Mouse (Mus musculus): ENCODE results near the gene Kif23. TPM values are rescaled to one million over a fixed set of nuclear protein-coding genes. Genes with fewer than 3 reads are reported as not detected.

Gene Kif23
- total and polyA plus RNA-seq, 2 experiments from 2014 or later: 4.4 to 5.8 TPM

- ATAC-seq (ENCODE audit: low FRiP score): no peak
- Histone ChIP-seq H3K9me3 (ENCODE audit: low read length) (no peaks in the 10 kb centered on the region), H3K36me3 (ENCODE audit: insufficient read depth, low read length) (no peaks in the 10 kb centered on the region), H3K27ac (ENCODE audit: low read depth, low read length) (no peak overlapping the region), H3K4me3 (ENCODE audit: low read depth, low read length) (no peak overlapping the region), H3K27me3 (ENCODE audit: insufficient read depth, low read length) (no peaks in the 10 kb centered on the region), H3K9ac (replicated peaks; ENCODE audit: low read length, poor library complexity, severe bottlenecking) (no peak overlapping the region), H3K4me2 (ENCODE audit: low read depth, low read length, poor library complexity, severe bottlenecking) (no peak overlapping the region), H3K4me1 (ENCODE audit: insufficient read depth, low read length) (no peaks in the 10 kb centered on the region)
- 51% methylated on average over 13 of the region's 13 CpGs for WGBS
- peak; percentile 56 for DNase-seq (ENCODE audit: low spot score)
- TF ChIP-seq CTCF (IDR thresholded peaks at IDR 0.05): no peak
These were observed 61.6 kb downstream of the Kif23 start for GRCm38 (mm10) chr9:61884936-61885335.

- no peak overlapping the region for H3K9ac ChIP-seq (replicated peaks; ENCODE audit: low read length, poor library complexity, severe bottlenecking)
- H3K27ac ChIP-seq (ENCODE audit: low read depth, low read length): no peak overlapping the region
- no peak overlapping the region for H3K4me2 ChIP-seq (ENCODE audit: low read depth, low read length, poor library complexity, severe bottlenecking)
- no peak for DNase-seq (ENCODE audit: low spot score)
- H3K9me3 ChIP-seq (ENCODE audit: low read length): no peaks in the 10 kb centered on the region
- 54% methylated on average over 7 of the region's 7 CpGs for WGBS
- H3K36me3 ChIP-seq (ENCODE audit: insufficient read depth, low read length): no peaks in the 10 kb centered on the region
- ATAC-seq (ENCODE audit: low FRiP score): no peak
- no peaks in the 10 kb centered on the region for H3K4me1 ChIP-seq (ENCODE audit: insufficient read depth, low read length)
- H3K4me3 ChIP-seq (ENCODE audit: low read depth, low read length): no peak overlapping the region
- H3K27me3 ChIP-seq (ENCODE audit: insufficient read depth, low read length): no peaks in the 10 kb centered on the region
- no peak for TF ChIP-seq CTCF (IDR thresholded peaks at IDR 0.05)
These were observed 62.2 kb downstream of the Kif23 start for GRCm38 (mm10) chr9:61884375-61884774.

GRCm38 (mm10) chr9:61882179-61882578 lies 64.4 kb downstream of the Kif23 start:
- Histone ChIP-seq H3K9ac (replicated peaks; ENCODE audit: low read length, poor library complexity, severe bottlenecking) (no peak overlapping the region), H3K27ac (ENCODE audit: low read depth, low read length) (no peak overlapping the region), H3K27me3 (ENCODE audit: insufficient read depth, low read length) (no peaks in the 10 kb centered on the region), H3K4me1 (ENCODE audit: insufficient read depth, low read length) (0 out of 2 replicates have a peak, but pooled peaks cover 6% of the 10 kb centered on the region), H3K4me2 (ENCODE audit: low read depth, low read length, poor library complexity, severe bottlenecking) (no peak overlapping the region), H3K9me3 (ENCODE audit: low read length) (no peaks in the 10 kb centered on the region), H3K36me3 (ENCODE audit: insufficient read depth, low read length) (no peaks in the 10 kb centered on the region), H3K4me3 (ENCODE audit: low read depth, low read length) (no peak overlapping the region)
- no peak for TF ChIP-seq CTCF (IDR thresholded peaks at IDR 0.05)
- DNase-seq (ENCODE audit: low spot score): no peak
- no peak for ATAC-seq (ENCODE audit: low FRiP score)
- WGBS: 83% methylated on average over 3 of the region's 3 CpGs

- TF ChIP-seq CTCF (IDR thresholded peaks at IDR 0.05): peak; percentile 79
- Histone ChIP-seq H3K27me3 (ENCODE audit: insufficient read depth, low read length) (no peaks in the 10 kb centered on the region), H3K9me3 (ENCODE audit: low read length) (no peaks in the 10 kb centered on the region), H3K4me2 (ENCODE audit: low read depth, low read length, poor library complexity, severe bottlenecking) (no peak overlapping the region), H3K27ac (ENCODE audit: low read depth, low read length) (no peak overlapping the region), H3K9ac (replicated peaks; ENCODE audit: low read length, poor library complexity, severe bottlenecking) (no peak overlapping the region), H3K4me1 (ENCODE audit: insufficient read depth, low read length) (0 out of 2 replicates have a peak, but pooled peaks cover 6% of the 10 kb centered on the region), H3K4me3 (ENCODE audit: low read depth, low read length) (no peak overlapping the region), H3K36me3 (ENCODE audit: insufficient read depth, low read length) (no peaks in the 10 kb centered on the region)
- DNase-seq (ENCODE audit: low spot score) (peak; percentile 89), ATAC-seq (ENCODE audit: low FRiP score) (no peak)
- 52% methylated on average over 2 of the region's 2 CpGs for WGBS
These were observed 67.7 kb downstream of the Kif23 start for GRCm38 (mm10) chr9:61878889-61879288.

- TF ChIP-seq CTCF (IDR thresholded peaks at IDR 0.05): peak; percentile 49
- Histone ChIP-seq H3K9ac (replicated peaks; ENCODE audit: low read length, poor library complexity, severe bottlenecking) (no peak overlapping the region), H3K36me3 (ENCODE audit: insufficient read depth, low read length) (no peaks in the 10 kb centered on the region), H3K4me1 (ENCODE audit: insufficient read depth, low read length) (0 out of 2 replicates have a peak, but pooled peaks cover 6% of the 10 kb centered on the region), H3K4me2 (ENCODE audit: low read depth, low read length, poor library complexity, severe bottlenecking) (no peak overlapping the region), H3K27ac (ENCODE audit: low read depth, low read length) (no peak overlapping the region), H3K9me3 (ENCODE audit: low read length) (no peaks in the 10 kb centered on the region), H3K4me3 (ENCODE audit: low read depth, low read length) (no peak overlapping the region), H3K27me3 (ENCODE audit: insufficient read depth, low read length) (no peaks in the 10 kb centered on the region)
- 18% methylated on average over 22 of the region's 22 CpGs for WGBS
- ATAC-seq (ENCODE audit: low FRiP score): no peak
- DNase-seq (ENCODE audit: low spot score): peak; percentile 59
These were observed 69.0 kb downstream of the Kif23 start for GRCm38 (mm10) chr9:61877373-61878112.

GRCm38 (mm10) chr9:61873325-61873724 lies 73.2 kb downstream of the Kif23 start:
- ATAC-seq (ENCODE audit: low FRiP score): no peak

More at GRCm38 (mm10) chr9:61873325-61873724, 73.2 kb downstream of the Kif23 start:
- H3K9me3 ChIP-seq (ENCODE audit: low read length): no peaks in the 10 kb centered on the region
- H3K4me3 ChIP-seq (ENCODE audit: low read depth, low read length): no peak overlapping the region
- H3K4me2 ChIP-seq (ENCODE audit: low read depth, low read length, poor library complexity, severe bottlenecking): no peak overlapping the region
- WGBS: 63% methylated on average over 8 of the region's 8 CpGs
- no peaks in the 10 kb centered on the region for H3K27me3 ChIP-seq (ENCODE audit: insufficient read depth, low read length)
- no peaks in the 10 kb centered on the region for H3K36me3 ChIP-seq (ENCODE audit: insufficient read depth, low read length)
- no peak for DNase-seq (ENCODE audit: low spot score)
- no peak overlapping the region for H3K9ac ChIP-seq (replicated peaks; ENCODE audit: low read length, poor library complexity, severe bottlenecking)
- H3K4me1 ChIP-seq (ENCODE audit: insufficient read depth, low read length): peaks cover 6% of the 10 kb centered on the region; the same call in 1 of the 2 replicates
- no peak overlapping the region for H3K27ac ChIP-seq (ENCODE audit: low read depth, low read length)
- TF ChIP-seq CTCF (IDR thresholded peaks at IDR 0.05): no peak

Data from midbrain, postnatal 0 days (tissue).